Mouse (Mus musculus) MEL (cell line): ENCODE results near the gene Rep15. TPM values are rescaled to one million over a fixed set of nuclear protein-coding genes. Genes with fewer than 3 reads are reported as not detected.

Experiments used
- DNase-seq: peaks from one replicate; pipeline ENCODE4 v3.0.0; 2011; ENCODE audit warnings: low read depth, low spot score
- H3K27ac ChIP-seq: 2 replicates; pipeline ENCODE4 v1.5.1; 2012; ENCODE audit warnings: low read depth, mild to moderate bottlenecking, control low read depth, low read length, moderate library complexity; ENCODE audit not compliant: control insufficient read depth
- H3K27me3 ChIP-seq, 2 experiments: fragments of 150-350 bp in 1 of 2; sonication (generic) in 1 of 2; 2 replicates each; pipeline ENCODE4 v1.6.1; 2012; ENCODE audit warnings: low read length in 2 of 2, mild to moderate bottlenecking in 2 of 2, improper control_type of control experiment in 1 of 2, moderate library complexity in 1 of 2; ENCODE audit not compliant: insufficient read depth in 2 of 2, control insufficient read depth in 1 of 2
- H3K36me3 ChIP-seq, 2 experiments: 2 replicates each; pipeline ENCODE4 v1.6.1; 2012 to 2014; ENCODE audit warnings: low read length in 2 of 2, improper control_type of control experiment in 1 of 2, inconsistent platforms in 1 of 2, mild to moderate bottlenecking in 1 of 2; ENCODE audit not compliant: insufficient read depth in 2 of 2, control insufficient read depth in 1 of 2
- H3K4me1 ChIP-seq, 2 experiments: fragments of 150-350 bp in 1 of 2; sonication (generic) in 1 of 2; 2 replicates each; pipeline ENCODE4 v1.6.1; 2012; ENCODE audit warnings: low read length in 2 of 2, improper control_type of control experiment in 1 of 2, mild to moderate bottlenecking in 1 of 2; ENCODE audit not compliant: insufficient read depth in 2 of 2, control insufficient read depth in 1 of 2
- H3K4me3 ChIP-seq, 2 experiments: fragments of 150-350 bp in 1 of 2; sonication (generic) in 1 of 2; 2 replicates each; pipeline ENCODE4 v1.5.1; 2012; ENCODE audit warnings: low read depth in 2 of 2, low read length in 2 of 2, mild to moderate bottlenecking in 2 of 2, moderate library complexity in 2 of 2, control low read depth in 1 of 2, improper control_type of control experiment in 1 of 2; ENCODE audit not compliant: control insufficient read depth in 1 of 2, insufficient read depth in 1 of 2
- H3K79me2 ChIP-seq: 2 replicates; pipeline ENCODE4 v1.6.1; 2012; ENCODE audit warnings: mild to moderate bottlenecking, low read length, moderate library complexity; ENCODE audit not compliant: control insufficient read depth, poor library complexity, insufficient read depth
- H3K9ac ChIP-seq: 2 replicates; pipeline ENCODE4 v1.6.1; 2012; ENCODE audit warnings: low read depth, mild to moderate bottlenecking, control low read depth, low read length, moderate library complexity; ENCODE audit not compliant: control insufficient read depth, poor library complexity, severe bottlenecking
- H3K9me3 ChIP-seq: fragments of 150-350 bp; sonication (generic); replicated peaks from 2 replicates; pipeline ENCODE4 v1.6.1; 2012; ENCODE audit warnings: mild to moderate bottlenecking, low read length, improper control_type of control experiment, moderate library complexity; ENCODE audit not compliant: insufficient read depth
- BHLHE40 ChIP-seq: IDR thresholded peaks from 2 replicates; pipeline ENCODE4 v1.6.1; 2012; ENCODE audit warnings: low read depth, mild to moderate bottlenecking, inconsistent platforms, low read length, improper control_type of control experiment, borderline replicate concordance
- CHD1 ChIP-seq: IDR thresholded peaks from 2 replicates; pipeline ENCODE4 v1.6.1; 2012; ENCODE audit warnings: low read depth, mild to moderate bottlenecking, inconsistent platforms, low read length, improper control_type of control experiment
- CHD2 ChIP-seq: IDR thresholded peaks from 2 replicates; pipeline ENCODE4 v1.6.1; 2011; ENCODE audit warnings: low read length, improper control_type of control experiment
- E2F4 ChIP-seq: IDR thresholded peaks from 2 replicates; pipeline ENCODE4 v1.6.1; 2011; ENCODE audit warnings: low read depth, low read length, improper control_type of control experiment, borderline replicate concordance
- EP300 ChIP-seq, 2 experiments: IDR thresholded peaks; 2 replicates each; pipeline ENCODE4 v1.6.1; 2011; ENCODE audit warnings: improper control_type of control experiment in 2 of 2, low read length in 2 of 2, low read depth in 1 of 2, mild to moderate bottlenecking in 1 of 2
- ETS1 ChIP-seq: IDR thresholded peaks from 2 replicates; pipeline ENCODE4 v1.6.1; 2012; ENCODE audit warnings: low read depth, mild to moderate bottlenecking, inconsistent platforms, low read length, improper control_type of control experiment, moderate library complexity
- GATA1 ChIP-seq: IDR thresholded peaks from 2 replicates; pipeline ENCODE4 v1.6.1; 2011; ENCODE audit warnings: low read depth, low read length, improper control_type of control experiment
- JUND ChIP-seq: IDR thresholded peaks from 2 replicates; pipeline ENCODE4 v1.6.1; 2011; ENCODE audit warnings: low read depth, mild to moderate bottlenecking, improper control_type of control experiment, low read length
- KAT2A ChIP-seq: conservative IDR thresholded peaks from 2 replicates; pipeline ENCODE4 v1.6.1; 2012; ENCODE audit warnings: low read depth, low read length, improper control_type of control experiment, inconsistent platforms
- MAFK ChIP-seq: IDR thresholded peaks from 2 replicates; pipeline ENCODE4 v1.6.1; 2011; ENCODE audit warnings: low read depth, mild to moderate bottlenecking, low read length, improper control_type of control experiment, borderline replicate concordance
- MAX ChIP-seq: IDR thresholded peaks from 2 replicates; pipeline ENCODE4 v1.6.1; 2011; ENCODE audit warnings: low read length, improper control_type of control experiment
- MAZ ChIP-seq: IDR thresholded peaks from 2 replicates; pipeline ENCODE4 v1.6.1; 2012; ENCODE audit warnings: low read depth, mild to moderate bottlenecking, inconsistent platforms, low read length, improper control_type of control experiment
- MXI1 ChIP-seq: IDR thresholded peaks from 2 replicates; pipeline ENCODE4 v1.6.1; 2011; ENCODE audit warnings: mild to moderate bottlenecking, low read depth, low read length, improper control_type of control experiment
- MYB ChIP-seq: IDR thresholded peaks from 2 replicates; pipeline ENCODE4 v1.6.1; 2011; ENCODE audit warnings: mild to moderate bottlenecking, low read depth, low read length, improper control_type of control experiment
- MYC ChIP-seq: IDR thresholded peaks from 2 replicates; pipeline ENCODE4 v1.6.1; 2011; ENCODE audit warnings: low read depth, mild to moderate bottlenecking, low read length, improper control_type of control experiment, moderate library complexity
- NELFE ChIP-seq: IDR thresholded peaks from 2 replicates; pipeline ENCODE4 v1.6.1; 2011; ENCODE audit warnings: low read depth, low read length, improper control_type of control experiment
- POLR2A ChIP-seq, 2 experiments: IDR thresholded peaks; 2 replicates each; pipeline ENCODE4 v1.6.1; 2011 to 2012; ENCODE audit warnings: low read length in 2 of 2, mild to moderate bottlenecking in 2 of 2, control low read depth in 1 of 2, improper control_type of control experiment in 1 of 2, low read depth in 1 of 2, moderate library complexity in 1 of 2; ENCODE audit not compliant: control insufficient read depth in 1 of 2, insufficient read depth in 1 of 2, poor library complexity in 1 of 2
- POLR2AphosphoS2 ChIP-seq: IDR thresholded peaks from 2 replicates; pipeline ENCODE4 v1.6.1; 2011; ENCODE audit warnings: low read length, improper control_type of control experiment
- POLR2AphosphoS5 ChIP-seq: IDR thresholded peaks from 2 replicates; pipeline ENCODE4 v1.6.1; 2012; ENCODE audit warnings: low read depth, borderline replicate concordance, mild to moderate bottlenecking, inconsistent platforms, low read length, moderate library complexity, mixed read lengths
- RCOR1 ChIP-seq: IDR thresholded peaks from 2 replicates; pipeline ENCODE4 v1.6.1; 2012; ENCODE audit warnings: low read depth, mild to moderate bottlenecking, inconsistent platforms, low read length, improper control_type of control experiment
- SMC3 ChIP-seq: IDR thresholded peaks from 2 replicates; pipeline ENCODE4 v1.6.1; 2011; ENCODE audit warnings: low read depth, low read length, improper control_type of control experiment
- TAL1 ChIP-seq: IDR thresholded peaks from 2 replicates; pipeline ENCODE4 v1.6.1; 2012; ENCODE audit warnings: mild to moderate bottlenecking, inconsistent platforms, low read length, moderate library complexity, mixed read lengths
- TBP ChIP-seq: IDR thresholded peaks from 2 replicates; pipeline ENCODE4 v1.8.0; 2011; ENCODE audit warnings: low read depth, low read length, improper control_type of control experiment
- TCF12 ChIP-seq: IDR thresholded peaks from 2 replicates; pipeline ENCODE4 v1.6.1; 2014; ENCODE audit warnings: low read depth, mild to moderate bottlenecking, inconsistent platforms, low read length, improper control_type of control experiment, moderate library complexity
- USF1 ChIP-seq: IDR thresholded peaks from 2 replicates; pipeline ENCODE4 v1.6.1; 2014; ENCODE audit warnings: low read depth, mild to moderate bottlenecking, inconsistent platforms, low read length, improper control_type of control experiment, moderate library complexity
- USF2 ChIP-seq, 2 experiments: IDR thresholded peaks; 2 replicates each; pipeline ENCODE4 v1.6.1; 2011 to 2012; ENCODE audit warnings: improper control_type of control experiment in 2 of 2, low read length in 2 of 2, borderline replicate concordance in 1 of 2, inconsistent platforms in 1 of 2, low read depth in 1 of 2, mild to moderate bottlenecking in 1 of 2; ENCODE audit not compliant: insufficient read depth in 1 of 2
- ZKSCAN1 ChIP-seq: IDR thresholded peaks from 2 replicates; pipeline ENCODE4 v1.6.1; 2012; ENCODE audit warnings: low read depth, mild to moderate bottlenecking, inconsistent platforms, low read length, improper control_type of control experiment, moderate library complexity
- ZNF384 ChIP-seq: IDR thresholded peaks from 2 replicates; pipeline ENCODE4 v1.6.1; 2012; ENCODE audit warnings: low read depth, mild to moderate bottlenecking, inconsistent platforms, low read length, improper control_type of control experiment
- polyA plus RNA-seq, 2 experiments: library from polyadenylated mRNA; stranded (reverse) in 1 of 2; unstranded in 1 of 2; fragments of >175 nt in 1 of 2; fragments of >200 nt in 1 of 2; gene quantifications; 2 replicates each; pipeline versions ENCODE4 v1.2.1 to v1.2.4; 2012; ENCODE audit warnings: low replicate concordance in 2 of 2, low read depth in 1 of 2; ENCODE audit not compliant: insufficient read length in 2 of 2, insufficient read depth in 1 of 2, missing spikeins in 1 of 2
- total RNA-seq: library from RNA; depleted of rRNA; stranded (reverse); fragments of 300-350 nt; gene quantifications from 2 replicates; pipeline ENCODE4 v1.2.3, GENCODE M21; 2012

The Rep15 gene
- total and polyA plus RNA-seq, 3 experiments = 0.31 to 0.43 TPM; not detected in 1

DNA sequence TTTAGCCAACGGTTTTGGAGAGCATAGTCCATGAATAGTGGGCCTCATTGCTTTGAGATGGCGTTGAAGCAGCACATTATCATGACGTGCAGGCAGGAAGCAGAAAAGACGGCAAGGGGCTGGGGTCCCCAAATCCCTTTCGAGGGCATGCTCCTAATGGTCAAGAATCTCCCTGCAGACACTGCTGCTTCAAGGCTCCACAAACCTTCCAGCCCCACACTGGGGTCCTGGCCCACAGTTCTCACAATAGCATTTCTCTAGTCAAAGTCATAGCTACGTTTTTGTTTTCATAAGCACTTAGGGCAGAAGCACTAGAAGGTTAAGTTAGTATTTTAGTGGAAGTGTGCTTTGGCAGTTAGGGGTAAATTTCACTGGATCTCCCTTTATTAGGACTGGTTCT, 36.5 kb upstream of the Rep15 start:
- no peaks in the 10 kb centered on the region for H3K36me3 ChIP-seq
- no peaks in the 10 kb centered on the region for H3K79me2 ChIP-seq
- H3K27me3 ChIP-seq = no peaks in the 10 kb centered on the region
- H3K9ac ChIP-seq = no peak overlapping the region
- no peaks in the 10 kb centered on the region for H3K9me3 ChIP-seq
- H3K27ac ChIP-seq = no peak overlapping the region
- TF ChIP-seq CHD2 = no peak
- no peak for TF ChIP-seq TCF12
- no peak for TF ChIP-seq E2F4
- no peak for TF ChIP-seq TAL1
- no peak for TF ChIP-seq BHLHE40
- no peak for TF ChIP-seq EP300 (IDR thresholded peaks at IDR 0.05; ENCODE audit: low read depth in 1 of 2, low read length in 2 of 2)
- TF ChIP-seq USF2 (IDR thresholded peaks at IDR 0.05; ENCODE audit: borderline replicate concordance in 1 of 2, insufficient read depth in 1 of 2, low read depth in 1 of 2, low read length in 2 of 2) = no peak
- no peak for TF ChIP-seq MAFK
- no peak for TF ChIP-seq JUND
- no peak for TF ChIP-seq POLR2AphosphoS5
- TF ChIP-seq GATA1 = no peak
- no peak for TF ChIP-seq SMC3
- no peak for TF ChIP-seq MAZ
- TF ChIP-seq MAX = no peak
- no peak for TF ChIP-seq POLR2AphosphoS2
- TF ChIP-seq MYC = no peak
- TF ChIP-seq MYB = no peak
- H3K4me1 ChIP-seq = no peaks in the 10 kb centered on the region
- H3K4me3 ChIP-seq = no peak overlapping the region
- no peak for DNase-seq

DNA sequence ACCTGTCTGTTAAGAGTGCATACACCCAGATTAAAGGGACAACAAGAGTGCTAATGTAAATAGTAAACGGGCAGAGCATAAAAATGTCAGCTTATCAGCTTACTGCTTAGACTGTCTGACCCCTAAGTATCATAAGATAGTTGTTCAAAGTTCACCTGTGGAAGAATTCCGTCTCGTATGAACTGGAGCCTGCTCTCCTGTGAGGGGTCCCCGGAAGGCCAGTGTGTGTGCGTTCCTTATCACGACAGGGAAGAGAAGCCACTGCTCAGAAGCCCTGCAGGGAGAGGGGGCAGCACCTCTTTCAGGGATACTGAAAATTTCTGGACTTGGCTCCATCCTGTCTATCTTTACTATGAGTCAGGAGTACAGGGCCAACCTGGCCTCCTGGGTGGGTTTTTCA, 35.4 kb upstream of the Rep15 start:
- Histone ChIP-seq H3K9me3 (no peaks in the 10 kb centered on the region), H3K79me2 (no peaks in the 10 kb centered on the region), H3K36me3 (no peaks in the 10 kb centered on the region), H3K27ac (no peak overlapping the region), H3K4me3 (no peak overlapping the region), H3K4me1 (no peaks in the 10 kb centered on the region), H3K9ac (no peak overlapping the region), H3K27me3 (no peaks in the 10 kb centered on the region)
- TF ChIP-seq ZNF384 (no peak), USF1 (no peak), POLR2A (IDR thresholded peaks at IDR 0.05; ENCODE audit: control insufficient read depth in 1 of 2, insufficient read depth in 1 of 2, low read depth in 1 of 2, low read length in 2 of 2, poor library complexity in 1 of 2) (no peak), JUND (no peak), RCOR1 (no peak), ZKSCAN1 (no peak), CHD1 (no peak), GATA1 (no peak), MAX (no peak), KAT2A (no peak), MXI1 (no peak), BHLHE40 (no peak), MYB (no peak), EP300 (IDR thresholded peaks at IDR 0.05; ENCODE audit: low read depth in 1 of 2, low read length in 2 of 2) (no peak), CHD2 (no peak), NELFE (no peak), POLR2AphosphoS2 (no peak), TBP (no peak), ETS1 (no peak)
- DNase-seq = no peak
